Mouse (Mus musculus) gonadal fat pad, adult 2 months (tissue): ENCODE measurements around the gene Adora3. TPM values are rescaled to one million over a fixed set of nuclear protein-coding genes. Genes with fewer than 3 reads are reported as not detected.

Experiments
- DNase-seq: peaks from one replicate; pipeline ENCODE4 v3.0.0-alpha.2; 2012; ENCODE audit warnings: low read depth
- polyA plus RNA-seq: library from polyadenylated mRNA; depleted of rRNA; stranded (reverse); fragments of >200 nt; gene quantifications from 2 replicates; pipeline ENCODE4 v1.2.3, GENCODE M21; 2012; rRNA removed

Adora3 gene
- polyA plus RNA-seq, 1 experiment, result 0.45 TPM

GRCm38 (mm10) chr3:105932240-105933071 is 61.8 kb downstream of the Adora3 start, which contains the start of gene I830077J02Rik:
TSS of gene I830077J02Rik (minus strand) at chr3:105932664.
- no peak for DNase-seq

DNA sequence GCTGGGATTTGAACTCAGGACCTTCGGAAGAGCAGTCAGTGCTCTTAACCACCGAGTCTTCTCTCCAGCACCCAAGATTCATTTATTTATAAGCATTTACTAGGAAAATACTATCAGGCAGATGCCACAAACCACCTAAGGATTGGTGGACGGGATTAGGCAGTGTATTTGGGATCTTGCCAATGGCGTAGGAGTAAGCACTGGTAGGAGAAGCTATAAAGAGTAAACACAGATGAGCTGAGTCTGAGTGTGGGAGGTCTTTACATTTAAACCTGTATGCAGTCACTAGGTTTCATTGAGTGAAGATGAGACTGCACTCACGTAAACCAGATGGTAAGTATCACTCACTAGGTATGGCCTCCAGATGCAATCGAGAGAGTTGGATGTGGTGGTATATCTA is 63.3 kb downstream of the Adora3 start:
- no peak for DNase-seq

DNA sequence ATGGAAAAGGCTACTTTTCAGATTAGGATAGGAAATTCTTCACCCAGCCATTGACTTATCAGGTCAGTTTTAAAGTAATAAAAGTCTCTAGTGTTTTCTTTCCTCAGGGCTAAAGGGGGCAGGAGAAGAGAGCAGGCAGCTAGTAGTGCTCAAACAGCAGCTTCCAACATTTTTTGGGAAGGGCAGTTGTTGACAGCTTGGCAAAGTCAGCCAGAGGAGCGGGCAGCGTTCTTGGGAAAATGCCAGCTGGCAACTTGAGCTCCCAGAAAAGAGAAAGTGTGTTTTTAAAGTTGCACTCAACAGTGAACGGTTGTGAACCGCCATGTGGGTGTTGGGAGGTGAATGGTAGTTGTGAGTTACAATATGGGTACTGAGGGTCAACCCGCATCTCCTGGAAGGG is 64.4 kb downstream of the Adora3 start:
- no peak for DNase-seq

GRCm38 (mm10) chr3:105936111-105936510 is 65.5 kb downstream of the Adora3 start:
- no peak for DNase-seq

DNA sequence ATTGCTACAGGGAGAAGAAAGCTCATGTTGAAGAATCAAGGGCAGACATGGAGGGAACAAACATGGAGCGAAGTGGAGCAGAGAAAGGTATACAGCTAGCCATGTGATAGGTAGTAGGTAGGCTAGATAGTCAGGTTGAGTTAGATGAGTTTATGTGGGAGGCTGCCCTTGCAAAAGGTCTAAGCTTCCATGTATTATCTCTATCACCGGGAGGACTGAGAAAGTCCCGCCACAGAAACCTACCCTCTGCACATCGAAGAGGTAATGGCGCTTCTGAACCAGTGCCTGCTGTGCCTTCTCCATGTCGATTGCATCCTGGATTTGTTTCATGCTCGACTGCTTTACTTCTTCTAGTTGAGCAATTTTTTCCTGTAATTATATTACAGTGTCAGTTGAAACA is 80.7 kb downstream of the Adora3 start:
- no peak for DNase-seq

GRCm38 (mm10) chr3:105957235-105957634 is 86.6 kb downstream of the Adora3 start:
- DNase-seq, result no peak

DNA sequence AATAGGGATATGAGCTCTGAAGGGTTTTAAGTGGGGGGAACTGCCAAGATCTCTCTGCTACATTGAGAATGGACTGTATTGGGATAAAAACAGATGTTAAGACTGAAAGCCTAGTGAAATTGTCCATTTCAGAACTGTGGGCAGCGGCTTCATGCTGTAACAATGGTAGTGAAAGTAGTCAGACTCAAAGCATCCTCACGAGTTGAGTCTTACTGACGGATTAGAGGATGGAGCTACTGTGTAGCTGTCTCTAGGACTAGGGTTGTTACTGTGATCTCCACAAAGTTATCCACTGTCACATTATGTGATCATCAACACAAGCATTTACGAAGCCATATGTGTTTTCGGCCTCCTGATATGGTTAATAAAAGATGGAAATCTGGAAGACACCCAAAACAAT is 87.5 kb downstream of the Adora3 start:
- DNase-seq, result no peak

Other genes starting within 250 kb of the Adora3 start
- 7.8 and 10.3 TPM in 2 replicates for gene Ddx20, start 183.3 kb upstream of the Adora3 start, polyA plus RNA-seq
- 3.8 and 5.3 TPM in 2 replicates for gene Inka2, start 166.3 kb upstream of the Adora3 start, polyA plus RNA-seq
- 13.0 and 16.8 TPM in 2 replicates for gene Rap1a, start 69.5 kb upstream of the Adora3 start, polyA plus RNA-seq
- 0.88 and 1.6 TPM in 2 replicates for gene Tmigd3, start within 50 bp of the Adora3 start, polyA plus RNA-seq
- 0.63 and 0.84 TPM in 2 replicates for gene I830077J02Rik, start 61.8 kb downstream of the Adora3 start, polyA plus RNA-seq
- gene Wdr77, start 88.5 kb downstream of the Adora3 start, polyA plus RNA-seq, result 37.7 and 41.3 TPM in 2 replicates
- 112 and 124 TPM in 2 replicates for gene Atp5f1, start 89.2 kb downstream of the Adora3 start, polyA plus RNA-seq
- 1.4 and 1.5 TPM in 2 replicates for gene Ovgp1, start 102.9 kb downstream of the Adora3 start, polyA plus RNA-seq
- gene Pifo, start 143.8 kb downstream of the Adora3 start, polyA plus RNA-seq, result 0.92 and 2.3 TPM in 2 replicates
- gene Chil5, start 162.0 kb downstream of the Adora3 start, polyA plus RNA-seq, result 0.27 TPM in 1 of 2 replicates, not detected in the other
- gene Chia1, start 242.4 kb downstream of the Adora3 start, polyA plus RNA-seq, result 0.62 and 0.76 TPM in 2 replicates